Mouse (Mus musculus) kidney, adult 11 months (tissue): Measurements from ENCODE around the gene Unc13d.

Experiments
- DNase-seq: peaks from one replicate; pipeline ENCODE4 v3.0.0; 2022

Gene Unc13d

DNA sequence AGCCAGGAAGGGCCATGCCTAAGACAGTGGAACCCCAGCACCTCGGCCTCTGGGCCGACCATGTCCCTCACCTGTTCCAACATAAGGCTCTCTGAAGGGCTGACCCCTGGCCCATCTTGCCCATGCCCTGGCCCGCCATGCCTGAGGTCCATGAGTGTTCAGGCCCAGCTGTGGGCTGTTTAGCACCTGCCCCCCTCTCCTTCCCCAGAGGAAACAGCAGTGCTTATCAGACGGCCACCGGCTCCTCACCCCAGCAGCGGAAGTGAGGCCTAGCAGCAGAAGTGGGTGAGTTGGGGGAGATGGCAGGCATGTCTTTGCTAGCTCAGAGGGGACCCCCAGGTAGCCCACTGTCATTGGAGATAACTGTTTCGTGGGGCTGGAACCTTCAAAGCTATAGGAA, 925 bp downstream of the Unc13d start:
- no peak for DNase-seq

DNA sequence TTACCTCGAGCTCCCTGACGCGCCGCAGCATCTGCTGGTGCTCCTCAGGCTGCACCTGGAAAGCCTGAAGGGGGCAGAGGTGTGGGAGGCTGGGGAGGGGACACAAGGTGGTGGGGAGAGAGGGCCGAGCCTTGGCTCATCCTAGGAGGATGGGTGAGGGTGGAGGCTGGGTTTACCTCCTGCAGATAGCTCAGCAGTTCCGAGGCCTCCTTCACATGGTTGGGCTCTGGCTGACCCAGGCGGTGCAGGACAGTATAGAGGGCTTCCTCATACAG, 1.6 kb downstream of the Unc13d start:
- DNase-seq, result no peak

DNA sequence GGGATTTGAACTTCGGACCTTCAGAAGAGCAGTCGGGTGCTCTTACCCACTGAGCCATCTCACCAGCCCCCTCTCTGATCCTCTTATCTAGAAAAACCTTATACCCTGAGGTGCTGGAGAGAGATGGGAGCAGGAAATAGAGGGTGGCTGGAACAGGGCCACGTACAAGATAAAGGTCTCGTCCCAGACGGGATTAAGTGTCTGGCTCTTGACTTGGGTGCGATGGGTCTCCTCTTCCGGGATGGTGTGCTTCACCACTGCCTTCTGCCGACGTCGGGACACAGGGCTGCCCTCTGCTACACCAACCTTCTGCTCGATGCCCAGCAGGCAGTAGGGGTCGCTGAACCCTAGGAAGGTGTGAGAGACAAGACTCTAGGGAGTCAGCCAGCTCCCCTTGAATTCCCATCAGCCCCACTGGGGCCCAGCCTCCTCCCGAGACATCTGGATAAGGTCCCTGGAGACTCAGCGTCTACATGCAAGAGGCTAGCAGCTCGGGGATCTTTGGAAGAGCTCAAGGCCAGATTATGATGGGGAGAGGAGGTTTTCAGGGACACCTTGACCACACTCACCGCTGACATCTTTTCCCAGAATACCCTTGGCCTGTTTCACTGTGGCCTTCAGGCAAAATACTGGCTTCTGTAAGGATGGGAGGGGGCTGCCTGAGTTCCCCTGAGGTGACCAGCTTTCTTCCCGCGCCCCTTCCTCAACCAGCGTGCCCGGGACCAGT, 2.1 kb downstream of the Unc13d start:
- DNase-seq, result no peak

DNA sequence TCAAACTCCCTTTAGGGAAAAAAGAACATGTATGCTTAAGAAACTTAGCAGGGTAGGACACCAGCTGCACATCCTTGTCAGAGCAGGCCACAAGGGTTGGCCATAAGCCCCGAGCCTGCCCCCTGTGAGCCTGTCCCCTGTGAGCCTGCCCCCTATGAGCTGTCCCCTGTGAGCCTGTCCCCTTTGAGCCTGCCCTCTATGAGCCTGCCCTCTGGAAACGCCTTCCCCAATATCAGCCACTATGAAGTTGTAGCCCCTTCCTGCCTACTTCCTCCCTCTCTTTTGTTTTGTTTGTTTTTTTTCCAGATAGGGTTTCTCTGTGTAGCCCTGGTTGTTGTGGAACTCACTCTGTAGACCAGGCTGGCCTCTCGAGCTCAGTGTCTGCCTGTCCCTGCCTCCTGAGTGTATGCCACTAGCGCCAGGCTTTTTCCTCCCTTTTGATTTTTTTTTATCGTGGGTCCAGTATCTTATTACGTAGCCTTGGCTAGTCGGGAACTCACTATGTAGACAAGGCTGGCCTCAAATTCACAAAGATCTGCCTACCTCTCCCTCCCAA, 3.2 kb downstream of the Unc13d start:
- DNase-seq, result no peak

DNA sequence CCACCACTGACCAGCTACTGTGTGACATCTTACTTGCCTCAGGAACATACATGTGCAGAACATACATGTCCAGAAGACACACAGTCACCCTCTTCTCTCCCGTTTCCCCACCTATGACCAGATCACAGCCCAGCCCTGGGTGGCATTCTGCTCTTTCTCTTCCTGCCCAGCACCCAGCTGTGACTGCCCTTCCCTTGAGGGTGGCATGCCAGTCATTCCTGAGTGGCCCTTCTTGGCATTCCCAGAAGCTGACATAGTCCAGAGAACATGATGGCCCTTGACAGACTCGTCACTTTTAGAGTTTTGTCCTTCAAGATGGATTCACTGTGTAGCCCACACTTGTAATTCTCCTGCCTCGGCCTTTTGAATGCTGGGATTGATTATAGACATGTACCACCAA, 5.2 kb downstream of the Unc13d start:
- no peak for DNase-seq

DNA sequence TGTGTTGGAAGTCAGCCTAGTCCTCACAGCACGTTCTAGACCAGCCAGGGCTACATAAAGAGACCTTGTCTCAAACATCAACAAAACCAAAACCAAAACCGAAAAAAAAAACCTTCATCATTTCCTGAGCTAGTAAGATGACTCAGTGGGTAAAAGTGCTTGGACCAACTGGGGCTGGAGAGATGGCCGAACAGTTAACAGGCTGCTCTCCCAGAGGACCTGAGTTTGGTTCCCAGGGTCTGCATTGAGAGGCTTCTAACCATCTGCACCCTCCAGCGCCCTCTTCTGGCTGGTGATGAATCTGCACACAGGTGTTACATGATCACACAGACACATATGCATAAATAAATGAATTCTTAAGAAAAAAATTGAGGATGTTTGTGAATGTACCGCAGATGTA, 6.3 kb downstream of the Unc13d start:
- DNase-seq, result no peak

DNA sequence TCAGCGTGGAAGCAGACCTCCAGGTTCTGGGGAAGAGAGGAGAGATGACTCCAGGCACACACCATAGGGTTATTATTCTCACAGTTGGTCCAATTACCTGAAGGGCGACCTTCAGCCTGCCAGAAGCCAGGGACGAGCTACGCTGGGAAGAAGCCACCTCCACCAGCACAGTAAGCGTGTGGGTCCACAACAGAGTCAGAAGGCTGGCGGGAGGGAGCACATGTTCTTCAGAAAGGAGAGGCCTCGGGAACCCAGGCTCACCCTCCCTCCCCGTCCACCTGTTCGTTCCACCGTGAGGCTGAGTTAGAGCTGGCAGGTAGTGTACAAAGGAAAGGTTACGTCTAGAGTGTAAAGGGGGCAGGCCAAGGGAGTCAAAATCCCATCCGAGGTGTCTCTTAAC, 12.4 kb downstream of the Unc13d start:
- no peak for DNase-seq

DNA sequence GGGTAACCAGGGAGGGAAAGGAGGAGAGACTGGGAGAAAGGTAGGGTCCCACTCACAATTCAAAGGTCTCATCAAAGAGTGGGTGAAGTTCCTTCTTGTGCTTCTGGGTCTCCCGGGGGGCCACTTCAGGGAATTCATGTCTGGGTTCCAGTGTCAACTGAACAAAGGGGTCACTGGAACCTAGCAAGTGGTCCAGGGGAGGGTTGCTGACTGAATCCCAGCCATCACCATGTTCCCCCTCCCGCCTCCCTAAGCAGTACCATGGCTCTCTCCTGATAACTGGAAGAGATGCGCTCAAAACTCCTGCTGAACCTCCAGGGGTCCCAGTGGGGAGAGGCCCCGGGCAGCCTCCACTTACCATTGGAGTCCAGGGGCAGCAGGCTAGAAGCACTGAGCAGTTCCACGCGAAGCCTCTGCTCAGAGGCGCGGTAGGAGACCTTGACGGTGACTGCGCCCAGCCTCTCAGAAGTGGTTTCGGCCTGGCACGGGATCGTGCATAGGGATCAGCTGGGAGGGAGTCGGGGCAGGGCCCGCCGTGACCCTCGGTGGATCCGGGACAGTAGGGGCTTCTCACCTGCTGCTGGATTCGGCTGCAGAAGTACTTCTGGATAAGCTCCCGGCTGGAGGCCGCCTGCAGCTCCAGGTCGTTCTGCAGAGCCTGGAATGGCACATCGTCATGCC, 13.4 kb downstream of the Unc13d start:
- no peak for DNase-seq

DNA sequence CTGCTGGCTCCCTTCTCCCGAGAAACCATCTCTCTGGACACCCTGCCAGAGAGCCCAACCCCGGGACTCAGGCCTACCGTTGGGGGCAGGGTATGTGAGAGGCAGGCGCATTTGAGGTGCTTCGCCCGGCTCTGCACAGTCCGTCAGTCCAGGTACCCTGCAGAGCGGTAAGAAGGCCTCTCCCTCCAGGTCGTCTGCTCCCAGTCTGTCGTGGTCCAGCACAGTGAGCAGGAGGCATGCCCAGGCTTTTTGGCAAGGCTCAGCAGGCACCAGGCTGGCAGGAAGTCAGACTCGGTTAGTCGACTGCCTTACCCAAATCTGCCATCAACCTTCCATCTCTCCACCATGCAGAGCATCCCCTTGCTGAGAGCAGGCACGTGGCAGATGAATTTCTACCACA, 14.2 kb downstream of the Unc13d start:
- no peak for DNase-seq

DNA sequence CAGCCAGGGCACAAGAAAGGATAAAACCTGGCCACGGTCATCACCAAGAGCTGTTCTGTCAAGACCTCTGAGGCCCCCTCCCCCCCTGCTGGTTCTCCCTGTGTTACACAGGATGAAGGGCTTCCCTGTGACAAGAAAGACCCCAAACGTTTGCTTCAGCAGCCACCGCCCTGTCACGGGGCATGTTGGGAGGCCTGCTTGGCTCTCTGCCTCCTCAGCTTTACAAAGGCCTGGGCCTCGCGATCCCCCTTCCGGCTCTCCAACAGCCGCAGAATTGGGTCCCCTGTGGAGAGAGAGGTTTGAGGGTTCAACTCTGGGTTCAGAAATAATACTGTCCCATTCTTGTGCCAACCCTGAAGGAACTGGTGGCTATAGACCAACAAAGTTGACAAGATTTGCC, 15.2 kb downstream of the Unc13d start:
- DNase-seq, result no peak

DNA sequence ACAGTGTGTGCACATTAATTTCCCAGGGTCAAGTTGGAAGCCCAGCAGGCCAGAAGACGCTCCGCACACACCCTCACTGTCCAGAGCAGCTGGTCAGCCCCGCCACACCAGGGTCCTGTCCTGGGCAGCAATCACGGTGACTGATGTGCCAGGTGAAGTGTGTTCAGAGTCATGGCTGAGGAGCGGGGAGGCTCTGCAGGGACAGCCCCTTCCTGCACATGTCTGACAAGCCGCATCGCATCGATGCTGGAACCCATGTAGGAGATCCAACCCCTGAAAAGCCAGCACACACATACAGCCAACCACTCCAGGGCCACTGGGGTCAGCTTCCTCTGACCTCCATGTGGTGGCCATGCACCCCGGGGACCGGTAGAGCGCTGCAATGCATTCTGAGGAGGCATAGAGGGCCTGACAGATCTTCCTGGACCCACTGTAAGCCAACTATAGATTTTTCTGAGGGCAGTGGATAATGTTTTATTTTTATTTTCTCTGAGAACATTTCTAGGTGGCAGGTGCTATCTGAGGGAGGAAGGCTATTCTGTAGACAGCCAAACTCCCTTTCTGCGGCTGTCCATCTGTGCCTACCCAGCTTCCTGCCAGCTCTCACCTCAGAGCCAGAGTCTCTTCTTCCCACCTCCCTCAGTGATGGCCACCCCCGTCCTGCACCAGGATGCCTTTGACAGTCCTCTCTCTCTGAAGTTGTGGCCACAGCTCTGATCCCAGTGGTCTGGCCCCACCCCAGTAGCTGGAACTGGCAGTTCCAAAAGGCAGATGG, 15.9 kb downstream of the Unc13d start:
- DNase-seq, result no peak

DNA sequence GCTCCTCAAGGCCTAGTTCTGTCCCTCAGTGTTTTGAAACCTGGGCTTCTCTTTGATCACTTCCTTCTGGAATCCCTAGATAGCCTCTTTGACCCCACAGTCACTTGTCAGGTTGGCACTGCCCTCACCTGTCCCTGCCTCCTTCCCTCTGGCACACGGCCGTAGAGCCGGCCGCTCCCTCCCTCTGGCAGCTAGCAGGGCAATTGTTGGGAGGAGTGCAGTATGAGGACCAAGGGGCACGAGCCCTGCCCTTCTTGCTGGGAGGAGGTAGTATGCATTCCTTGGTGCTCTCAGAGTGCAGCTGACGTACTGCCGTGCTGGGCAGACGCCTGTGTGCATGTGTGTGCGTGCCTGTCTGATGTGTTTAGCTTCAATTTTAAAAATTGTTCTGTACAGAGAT, 17.2 kb downstream of the Unc13d start:
- DNase-seq, result no peak

DNA sequence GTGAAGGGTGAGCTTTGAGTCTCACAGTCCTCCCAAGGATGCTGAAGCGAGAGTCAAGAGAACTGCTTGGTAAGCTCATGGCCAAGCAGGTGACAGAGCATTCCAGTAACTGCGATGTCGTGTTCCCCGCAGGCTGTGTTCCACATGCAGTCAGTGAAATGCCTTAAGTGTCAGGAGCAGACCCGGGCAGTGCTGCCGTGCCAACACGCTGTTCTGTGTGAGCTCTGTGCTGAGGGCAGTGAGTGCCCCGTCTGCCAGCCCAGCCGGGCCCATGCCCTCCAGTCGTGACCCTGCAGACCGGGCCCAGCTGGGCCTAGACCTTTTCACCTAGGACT, 18.1 kb downstream of the Unc13d start:
- no peak for DNase-seq

DNA sequence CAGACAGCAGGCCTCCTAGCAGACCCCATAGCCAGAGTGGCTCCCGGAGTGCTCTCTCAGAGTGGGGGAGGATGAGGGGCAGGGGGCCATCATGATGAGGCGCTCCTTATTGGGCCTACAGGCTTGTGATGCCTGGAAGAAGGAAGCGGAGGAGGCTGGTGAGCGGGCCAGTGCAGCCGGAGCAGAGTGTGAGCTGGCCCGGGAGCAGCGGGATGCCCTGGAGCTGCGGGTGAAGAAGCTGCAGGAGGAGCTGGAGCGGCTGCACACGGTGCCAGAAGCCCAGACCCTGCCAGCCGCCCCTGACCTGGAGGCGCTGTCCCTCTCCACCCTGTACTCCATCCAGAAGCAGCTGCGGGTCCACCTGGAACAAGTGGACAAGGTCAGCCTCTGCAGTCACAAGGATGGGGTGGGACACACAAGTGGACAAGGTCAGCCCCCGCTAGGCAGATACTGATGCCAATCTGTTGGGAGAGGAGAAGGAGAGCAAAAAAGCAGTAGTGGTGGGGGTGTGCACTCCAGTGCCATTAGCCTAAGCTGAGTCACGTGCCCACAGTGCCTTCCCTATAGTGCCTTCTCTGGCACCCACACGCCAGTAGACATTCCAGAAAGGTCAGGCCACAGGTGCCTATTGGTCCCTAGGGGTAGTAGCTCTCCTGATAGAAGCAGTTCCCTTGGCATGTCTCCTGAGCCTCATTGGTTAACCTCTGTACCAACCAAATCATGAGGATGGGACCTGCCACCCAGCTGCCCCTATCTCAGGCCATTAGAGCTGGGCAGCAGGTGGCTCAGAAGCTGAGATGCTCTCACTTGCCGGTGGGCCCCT, 18.7 kb downstream of the Unc13d start:
- no peak for DNase-seq

DNA sequence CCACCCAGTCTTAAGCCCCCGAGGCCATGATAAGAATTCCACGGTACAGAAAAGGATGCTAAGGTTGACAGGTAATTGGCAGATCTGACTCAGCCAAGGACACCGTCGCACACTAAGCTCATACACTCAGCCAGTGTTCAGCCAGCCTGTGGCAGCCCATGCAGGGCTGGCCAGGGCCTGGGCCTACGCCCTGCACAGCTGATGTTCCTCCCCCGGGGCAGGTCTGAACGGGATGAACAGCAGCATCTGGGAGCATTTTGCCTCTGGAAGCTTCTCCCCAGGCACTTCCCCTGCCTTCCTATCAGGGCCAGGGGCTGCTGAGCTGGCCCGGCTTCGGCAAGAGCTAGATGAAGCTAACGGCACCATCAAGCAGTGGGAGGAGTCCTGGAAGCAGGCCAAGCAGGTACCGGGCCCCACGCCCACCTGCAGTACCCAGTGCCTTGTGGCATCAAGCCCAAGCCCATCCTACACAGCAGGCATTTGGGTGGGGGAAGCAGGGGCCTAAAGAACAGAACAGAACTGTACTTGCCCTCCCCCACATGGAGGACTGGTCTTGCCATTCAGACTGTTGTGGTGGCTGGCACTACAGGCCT, 19.6 kb downstream of the Unc13d start:
- DNase-seq, result no peak

DNA sequence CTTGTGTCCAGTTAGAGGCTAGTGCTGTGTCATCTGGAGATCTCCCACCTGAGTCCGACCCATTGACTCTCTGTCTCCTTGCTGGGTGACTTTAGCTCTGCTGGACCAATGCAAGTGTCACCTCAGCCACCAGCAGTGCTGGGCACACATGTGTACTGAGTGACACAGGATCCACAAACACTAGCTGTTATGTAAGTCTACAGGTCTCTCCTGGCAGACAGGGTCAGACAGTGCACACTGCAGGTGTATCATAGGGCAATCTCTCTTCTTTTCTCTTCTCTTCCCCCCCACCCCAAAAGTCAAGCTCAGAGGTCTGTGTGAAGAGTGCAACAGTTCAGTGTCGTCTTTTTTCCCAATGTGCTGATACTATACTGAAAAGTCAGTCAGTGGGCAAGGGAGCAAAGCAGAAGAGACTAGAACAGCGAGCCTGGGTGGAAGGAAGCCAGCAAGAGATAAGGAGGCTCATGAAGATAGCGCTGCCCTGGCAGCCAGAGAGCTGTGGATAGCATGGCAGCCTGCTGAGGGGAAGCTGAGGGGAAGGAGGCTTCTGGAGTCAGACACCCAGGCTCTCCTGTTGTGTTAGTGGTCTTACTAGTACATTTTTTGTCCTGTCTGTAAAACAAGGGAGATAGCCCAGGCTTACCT, 20.4 kb downstream of the Unc13d start:
- DNase-seq, result no peak

DNA sequence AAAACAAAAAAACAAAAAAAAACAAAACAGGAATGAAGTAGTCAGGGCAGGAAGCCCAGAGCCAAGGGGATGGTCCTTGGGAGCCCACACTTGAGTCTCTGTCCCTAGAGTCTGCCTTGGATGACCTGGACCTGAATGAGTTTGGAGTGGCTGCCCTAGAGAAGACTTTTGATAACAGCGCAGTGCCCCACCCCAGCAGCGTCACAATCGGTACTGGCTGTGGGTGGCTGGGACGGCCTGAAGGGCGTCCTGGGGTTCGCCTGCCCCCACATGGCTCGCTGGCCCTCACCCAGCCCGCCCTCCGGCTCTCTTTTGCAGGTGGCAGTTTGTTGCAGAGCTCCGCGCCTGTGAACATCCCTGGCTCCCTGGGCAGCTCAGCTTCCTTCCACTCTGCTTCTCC, 21.9 kb downstream of the Unc13d start:
- DNase-seq, result no peak

DNA sequence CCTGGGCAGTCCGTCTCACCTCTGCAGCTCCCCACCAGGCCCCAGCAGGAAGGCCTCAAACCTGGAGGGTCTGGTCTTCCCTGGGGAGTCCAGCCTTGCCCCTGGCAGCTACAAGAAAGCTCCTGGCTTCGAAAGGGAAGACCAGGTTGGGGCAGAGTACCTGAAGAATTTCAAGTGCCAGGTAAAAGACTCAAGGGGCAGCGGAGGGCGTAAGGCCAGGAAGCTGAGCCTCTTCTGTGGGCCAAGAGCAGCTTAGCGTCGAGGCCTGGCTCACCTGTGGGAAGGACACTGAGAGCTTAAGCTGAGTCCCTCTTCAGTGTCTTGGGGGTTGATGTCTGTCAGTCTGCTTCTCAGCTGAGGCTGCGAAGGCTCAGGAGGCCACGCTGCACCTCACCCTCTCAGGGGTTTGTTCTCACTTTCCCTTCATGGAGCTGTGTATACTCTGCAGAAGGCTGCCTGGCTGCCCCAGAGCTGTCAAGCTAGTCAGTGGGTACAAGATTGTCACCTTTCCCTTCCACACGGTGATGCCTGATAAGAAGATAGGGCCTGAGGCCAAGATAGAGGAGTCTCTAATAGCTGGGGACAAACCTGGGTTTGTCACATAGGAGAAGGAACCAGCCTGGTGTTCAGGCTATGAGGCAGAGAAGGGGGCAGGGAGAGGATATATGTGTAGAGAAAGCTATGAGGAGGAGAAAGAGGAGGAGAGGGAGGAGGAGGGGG, 24.1 kb downstream of the Unc13d start:
- no peak for DNase-seq

DNA sequence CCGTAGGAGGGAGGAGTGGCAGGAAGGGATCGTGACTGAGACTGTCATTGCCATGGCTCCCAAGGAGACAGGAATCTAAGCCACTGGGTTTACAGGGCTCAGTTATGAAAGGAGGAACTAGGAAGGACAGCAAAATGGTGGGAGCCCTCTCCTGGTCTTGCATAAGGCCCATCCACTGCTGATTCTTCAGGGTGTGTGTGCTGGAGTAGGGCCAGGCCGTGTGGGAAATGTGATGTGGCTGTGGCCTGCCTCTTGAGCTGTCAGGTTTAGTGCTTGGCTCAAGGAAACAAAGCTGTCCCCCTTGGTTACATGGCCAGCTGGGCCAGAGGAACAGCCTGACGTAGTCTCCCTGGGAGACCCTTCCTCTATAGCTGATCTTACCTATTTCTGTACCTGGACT, 27.6 kb downstream of the Unc13d start:
- no peak for DNase-seq

DNA sequence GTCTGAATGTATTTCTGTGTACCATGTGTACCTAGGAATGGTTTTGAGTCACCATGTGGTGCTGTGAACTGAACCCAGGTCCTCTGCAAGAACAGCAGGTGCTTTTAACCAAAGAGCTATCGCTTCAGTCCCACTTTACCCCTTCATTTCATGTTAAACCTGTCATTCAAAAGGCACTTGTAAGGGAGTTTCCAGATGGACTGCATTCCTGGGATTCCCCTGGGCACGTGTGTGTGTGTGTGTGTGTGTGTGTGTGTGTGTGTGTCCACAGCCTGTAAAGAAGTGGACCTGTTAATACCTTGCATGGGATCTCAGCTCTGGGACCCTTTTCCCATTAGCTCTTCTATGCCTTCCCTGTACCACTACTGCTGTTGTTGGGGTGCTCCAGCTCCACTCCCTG, 28.2 kb downstream of the Unc13d start:
- no peak for DNase-seq

DNA sequence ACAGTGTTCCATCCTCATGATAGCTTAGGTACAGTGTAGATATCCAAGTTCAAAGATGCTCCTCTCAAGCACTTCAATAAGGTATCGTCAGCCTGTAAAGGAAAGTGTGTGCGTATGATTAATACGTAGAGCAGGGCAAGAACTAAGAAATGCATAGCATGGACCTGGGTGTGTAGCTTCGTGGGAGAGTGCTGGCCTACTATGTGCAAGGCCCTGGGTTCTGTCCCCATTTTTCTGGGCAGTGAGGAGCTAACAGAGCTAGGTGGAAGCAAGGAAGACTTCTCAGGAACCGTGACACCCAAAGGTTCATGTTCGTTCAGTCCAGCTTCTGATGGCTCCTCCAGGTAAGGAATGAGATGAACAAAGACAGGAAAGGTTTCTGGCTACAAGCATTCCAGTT, 32.6 kb downstream of the Unc13d start:
- DNase-seq, result no peak

DNA sequence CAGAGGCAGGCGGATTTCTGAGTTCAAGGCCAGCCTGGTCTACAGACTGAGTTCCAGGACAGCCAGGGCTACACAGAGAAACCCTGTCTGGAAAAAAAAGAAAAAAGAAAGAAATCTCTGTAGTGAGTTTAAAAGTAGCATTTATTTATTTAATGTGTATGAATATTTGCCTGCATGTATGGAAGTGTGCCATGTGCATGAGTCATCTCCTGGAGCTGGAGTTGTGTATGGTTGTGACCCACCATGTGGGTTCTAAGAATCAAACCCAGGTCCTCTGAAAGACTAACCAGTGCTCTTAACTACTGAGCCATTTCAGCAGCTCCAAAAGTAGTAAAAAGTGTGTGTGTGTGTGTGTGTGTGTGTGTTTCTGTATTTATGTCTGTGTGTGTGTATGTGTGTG, 34.5 kb downstream of the Unc13d start:
- DNase-seq, result no peak
